Mouse (Mus musculus): ENCODE measurements around the gene Sirt1. TPM values are rescaled to one million over a fixed set of nuclear protein-coding genes. Genes with fewer than 3 reads are reported as not detected.
"Not testable (repeated sequence)": the region's sequence is repeated elsewhere in the genome, so short reads cannot be mapped to it uniquely, and the experiment has no call there.

Gene Sirt1
- polyA plus RNA-seq, 2 experiments, result 3.8 to 8.4 TPM

DNA sequence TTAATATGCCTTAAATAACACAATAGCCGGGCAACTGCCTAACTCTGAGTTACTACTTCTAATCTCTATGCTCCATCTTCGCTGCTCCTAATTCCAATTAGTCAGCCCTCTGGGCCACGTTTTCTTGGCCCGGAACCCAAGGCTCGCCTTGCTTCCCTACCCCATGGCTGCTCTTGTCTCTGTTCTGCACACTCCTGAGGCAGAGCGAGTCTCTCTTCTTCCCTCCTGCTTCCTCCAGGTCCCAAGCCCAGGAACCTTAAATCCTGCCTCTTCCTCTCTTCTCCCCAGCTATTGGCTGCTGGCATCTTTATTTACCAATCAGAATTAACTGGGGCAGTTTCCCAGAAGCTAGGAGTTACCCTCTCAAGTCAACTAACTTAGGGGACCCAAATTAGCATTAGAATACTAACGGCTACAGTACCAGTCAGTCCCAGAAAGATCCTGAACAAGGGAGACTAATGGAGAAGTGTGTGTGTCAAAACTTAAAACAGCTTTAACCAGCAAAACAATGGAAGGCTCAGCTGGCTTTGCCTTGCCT, 15.5 kb downstream of the Sirt1 start:
- DNase-seq (ENCODE audit: low read depth in 3 of 3, low spot score in 3 of 3), result no peak
- Histone ChIP-seq H3K4me3 (ENCODE audit: insufficient read depth in 1 of 2, low read depth in 2 of 2, low read length in 2 of 2) (no peak overlapping the region), H3K27ac (no peak overlapping the region), H3K36me3 (replicated peaks; ENCODE audit: control insufficient read depth, insufficient read depth, low read depth) (no peaks in the 10 kb centered on the region), H3K4me1 (replicated peaks; ENCODE audit: control insufficient read depth in 2 of 2, insufficient read depth in 2 of 2, low read length in 1 of 2) (no peaks in the 10 kb centered on the region), H3K9ac (replicated peaks) (no peak overlapping the region), H3K4me2 (ENCODE audit: low read depth) (no peak overlapping the region), H3K9me3 (ENCODE audit: control insufficient read depth, low read length) (no peaks in the 10 kb centered on the region), H3K27me3 (ENCODE audit: control insufficient read depth, insufficient read depth, low read length) (no peaks in the 10 kb centered on the region)
- no peak for TF ChIP-seq EP300 (IDR thresholded peaks at IDR 0.05; ENCODE audit: low read depth)
- TF ChIP-seq CTCF (IDR thresholded peaks at IDR 0.05; ENCODE audit: low read depth), result no peak
- ATAC-seq (ENCODE audit: insufficient read depth), result no peak
- 56% methylated on average over 7 of the region's 7 CpGs for WGBS (ENCODE audit: insufficient replicate concordance)

DNA sequence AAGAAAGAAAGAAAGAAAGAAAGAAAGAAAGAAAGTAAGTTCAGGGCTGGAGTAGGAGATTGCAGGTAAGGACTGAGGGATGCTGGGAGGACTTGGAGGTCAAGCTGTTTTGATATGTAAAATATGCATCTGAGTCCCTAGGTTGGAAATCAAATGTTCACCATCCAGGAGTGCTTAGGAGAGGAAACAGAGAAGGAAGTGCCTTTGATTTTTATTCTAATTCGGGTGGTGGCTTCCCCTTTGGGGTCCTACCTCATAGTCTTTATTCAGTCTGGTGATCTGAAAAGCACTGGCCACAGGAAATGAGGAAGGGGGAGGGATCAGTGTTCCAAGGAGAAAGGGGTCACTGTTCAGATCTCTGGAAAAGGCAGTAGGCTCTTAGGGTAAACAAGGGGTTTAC, 21.0 kb downstream of the Sirt1 start:
- 17% methylated on average over 1 of the region's 1 CpGs for WGBS (ENCODE audit: insufficient replicate concordance)
- Histone ChIP-seq H3K27ac (no peak overlapping the region), H3K4me2 (ENCODE audit: low read depth) (no peak overlapping the region), H3K36me3 (replicated peaks; ENCODE audit: control insufficient read depth, insufficient read depth, low read depth) (no peaks in the 10 kb centered on the region), H3K27me3 (ENCODE audit: control insufficient read depth, insufficient read depth, low read length) (no peaks in the 10 kb centered on the region), H3K9ac (replicated peaks) (no peak overlapping the region), H3K4me3 (ENCODE audit: insufficient read depth in 1 of 2, low read depth in 2 of 2, low read length in 2 of 2) (no peak overlapping the region), H3K4me1 (replicated peaks; ENCODE audit: control insufficient read depth in 2 of 2, insufficient read depth in 2 of 2, low read length in 1 of 2) (no peaks in the 10 kb centered on the region), H3K9me3 (ENCODE audit: control insufficient read depth, low read length) (no peaks in the 10 kb centered on the region)
- DNase-seq (ENCODE audit: low read depth in 3 of 3, low spot score in 3 of 3) (no peak), ATAC-seq (ENCODE audit: insufficient read depth) (no peak)
- TF ChIP-seq CTCF (IDR thresholded peaks at IDR 0.05; ENCODE audit: low read depth) (no peak), EP300 (IDR thresholded peaks at IDR 0.05; ENCODE audit: low read depth) (no peak)

GRCm38 (mm10) chr10:63352111-63352510, 29.4 kb downstream of the Sirt1 start:
- Histone ChIP-seq H3K9ac (replicated peaks) (no peak overlapping the region), H3K4me2 (ENCODE audit: low read depth) (no peak overlapping the region), H3K36me3 (replicated peaks; ENCODE audit: control insufficient read depth, insufficient read depth, low read depth) (no peaks in the 10 kb centered on the region), H3K27ac (no peak overlapping the region), H3K4me1 (replicated peaks; ENCODE audit: control insufficient read depth in 2 of 2, insufficient read depth in 2 of 2, low read length in 1 of 2) (no peaks in the 10 kb centered on the region), H3K4me3 (ENCODE audit: insufficient read depth in 1 of 2, low read depth in 2 of 2, low read length in 2 of 2) (no peak overlapping the region), H3K27me3 (ENCODE audit: control insufficient read depth, insufficient read depth, low read length) (no peaks in the 10 kb centered on the region), H3K9me3 (ENCODE audit: control insufficient read depth, low read length) (no peaks in the 10 kb centered on the region)
- ATAC-seq (ENCODE audit: insufficient read depth) (no peak), DNase-seq (ENCODE audit: low read depth in 3 of 3, low spot score in 3 of 3) (no peak)
- 60% methylated on average over 5 of the region's 5 CpGs for WGBS (ENCODE audit: insufficient replicate concordance)
- TF ChIP-seq EP300 (IDR thresholded peaks at IDR 0.05; ENCODE audit: low read depth) (no peak), CTCF (IDR thresholded peaks at IDR 0.05; ENCODE audit: low read depth) (no peak)

DNA sequence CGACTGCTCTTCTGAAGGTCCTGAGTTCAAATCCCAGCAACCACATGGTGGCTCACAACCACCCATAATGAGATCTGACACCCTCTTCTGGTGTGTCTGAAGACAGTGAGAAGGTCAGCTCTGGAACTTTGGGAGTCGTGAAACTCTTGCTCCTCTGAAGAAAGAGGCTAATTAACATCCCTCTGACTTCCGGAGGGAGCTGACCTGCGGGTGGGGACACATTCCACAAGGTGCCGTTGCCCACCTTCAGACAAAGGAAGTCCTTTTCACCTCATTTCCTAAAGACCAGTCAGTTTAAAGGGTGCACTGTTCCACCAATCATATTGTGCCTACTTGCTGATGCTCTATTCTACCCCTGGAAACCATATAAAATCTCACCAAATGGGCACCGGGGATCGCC, 30.4 kb downstream of the Sirt1 start:
- not testable (repeated sequence) for H3K4me2 ChIP-seq (ENCODE audit: low read depth); H3K9me3 ChIP-seq (ENCODE audit: control insufficient read depth, low read length); H3K9ac ChIP-seq (replicated peaks); H3K4me1 ChIP-seq (replicated peaks; ENCODE audit: control insufficient read depth in 2 of 2, insufficient read depth in 2 of 2, low read length in 1 of 2); ATAC-seq (ENCODE audit: insufficient read depth); H3K36me3 ChIP-seq (replicated peaks; ENCODE audit: control insufficient read depth, insufficient read depth, low read depth); H3K4me3 ChIP-seq (ENCODE audit: insufficient read depth in 1 of 2, low read depth in 2 of 2, low read length in 2 of 2); H3K27ac ChIP-seq; H3K27me3 ChIP-seq (ENCODE audit: control insufficient read depth, insufficient read depth, low read length); DNase-seq (ENCODE audit: low read depth in 3 of 3, low spot score in 3 of 3)
- WGBS (ENCODE audit: insufficient replicate concordance), result 78% methylated on average over 7 of the region's 7 CpGs

DNA sequence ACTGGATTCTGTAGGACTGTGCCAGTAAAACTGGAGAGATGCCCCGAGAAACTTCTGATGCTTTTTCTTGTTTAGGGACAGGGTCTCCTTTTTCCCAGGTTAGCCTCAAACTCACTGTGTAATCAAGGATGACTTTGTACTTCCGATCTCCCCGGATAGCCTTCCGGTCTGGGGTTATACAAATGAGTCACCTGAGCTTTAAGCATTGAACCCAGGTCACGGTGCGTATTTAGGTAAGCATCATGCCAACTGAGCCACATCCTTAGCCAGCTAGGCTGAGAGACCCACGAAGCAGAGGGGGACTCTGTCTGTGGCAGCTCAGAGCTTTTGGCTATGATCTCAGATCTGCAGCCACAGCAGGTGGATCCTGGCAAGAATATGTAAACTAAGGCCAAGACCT, 30.8 kb downstream of the Sirt1 start:
- TF ChIP-seq EP300 (IDR thresholded peaks at IDR 0.05; ENCODE audit: low read depth) (no peak), CTCF (IDR thresholded peaks at IDR 0.05; ENCODE audit: low read depth) (no peak)

More for the DNA sequence above, 30.8 kb downstream of the Sirt1 start:
- ATAC-seq (ENCODE audit: insufficient read depth), result no peak
- no peaks in the 10 kb centered on the region for H3K36me3 ChIP-seq (replicated peaks; ENCODE audit: control insufficient read depth, insufficient read depth, low read depth)
- no peaks in the 10 kb centered on the region for H3K27me3 ChIP-seq (ENCODE audit: control insufficient read depth, insufficient read depth, low read length)
- H3K9ac ChIP-seq (replicated peaks), result no peak overlapping the region
- no peak for DNase-seq (ENCODE audit: low read depth in 3 of 3, low spot score in 3 of 3)
- H3K27ac ChIP-seq, result no peak overlapping the region
- H3K9me3 ChIP-seq (ENCODE audit: control insufficient read depth, low read length), result no peaks in the 10 kb centered on the region
- 78% methylated on average over 7 of the region's 7 CpGs for WGBS (ENCODE audit: insufficient replicate concordance)
- H3K4me1 ChIP-seq (replicated peaks; ENCODE audit: control insufficient read depth in 2 of 2, insufficient read depth in 2 of 2, low read length in 1 of 2), result no peaks in the 10 kb centered on the region
- H3K4me3 ChIP-seq (ENCODE audit: insufficient read depth in 1 of 2, low read depth in 2 of 2, low read length in 2 of 2), result no peak overlapping the region
- no peak overlapping the region for H3K4me2 ChIP-seq (ENCODE audit: low read depth)
